Comparison of ENCODE assay signal across 13 mouse cellular contexts in the genomic region with DNA sequence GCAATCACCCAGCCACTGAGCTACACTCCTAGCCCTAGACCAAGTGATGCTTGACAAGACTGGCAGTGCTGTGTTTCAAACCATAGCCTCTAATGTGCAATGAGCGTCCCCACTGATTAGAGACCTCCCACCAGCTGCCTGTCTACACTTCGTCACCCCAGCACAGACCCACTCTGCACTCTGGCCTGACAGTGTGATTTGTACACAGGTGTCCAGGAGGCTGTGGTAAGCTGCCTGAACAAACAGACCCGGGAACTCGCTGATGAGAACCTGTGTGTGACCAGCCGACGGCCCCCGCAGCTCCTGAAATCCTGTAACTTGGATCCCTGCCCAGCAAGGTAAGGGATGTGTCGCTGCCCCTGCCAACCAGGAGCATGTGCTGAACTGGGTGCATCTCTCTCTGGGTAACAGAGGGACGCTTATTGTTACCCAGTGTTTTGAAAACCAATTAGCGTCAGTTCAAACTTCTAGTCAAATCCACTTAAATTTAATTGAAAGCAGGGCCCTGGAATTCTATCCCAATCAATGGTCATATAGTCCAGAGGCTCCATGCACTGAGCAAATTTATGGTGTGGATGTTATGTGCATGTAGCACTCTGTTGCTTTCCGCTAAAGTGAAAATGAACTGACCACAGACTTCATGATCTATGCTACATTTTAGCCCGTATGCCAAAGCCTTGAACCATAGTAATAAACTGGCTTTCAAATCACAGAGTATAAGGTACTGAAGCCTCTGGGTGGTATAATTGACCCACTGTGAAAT.
DNase-seq lines count a peak whose midpoint lies in the region; ATAC-seq lines count a peak whose summit lies in the region.
"Had no signal": no experiment of that assay in that cellular context is flagged by ENCODE, and none has a peak within 500 bp of the region (broad histone marks: within the 10 kb centered on the region; RNA-seq: fewer than 3 reads in every experiment).

No protein-coding gene starts in this region.

- no peaks in the 10 kb centered on the region for H3K27me3 ChIP-seq in forebrain, embryonic 10.5 days (ENCODE audit: poor library complexity, severe bottlenecking)
- H3K27me3 ChIP-seq in forebrain, embryonic 15.5 days = no peaks in the 10 kb centered on the region
- no peaks in the 10 kb centered on the region for H3K27me3 ChIP-seq in embryonic facial prominence, embryonic 14.5 days (replicated peaks; ENCODE audit: control insufficient read depth, insufficient read depth, low read length)
- H3K27me3 ChIP-seq: hindbrain, embryonic 15.5 days; lung, embryonic 15.5 days; neural tube, embryonic 15.5 days had no signal

- ATAC-seq in forebrain, embryonic 15.5 days (replicated peaks) = no peak; the same call in 1 of the 2 replicates
- peak; percentile 44; the same call in 1 of the 2 replicates for ATAC-seq in embryonic facial prominence, embryonic 14.5 days (ENCODE audit: low read depth)

- no peak overlapping the region for H3K4me2 ChIP-seq in forebrain, embryonic 15.5 days (replicated peaks)
- no peak overlapping the region for H3K4me2 ChIP-seq in embryonic facial prominence, embryonic 14.5 days (ENCODE audit: low read depth, low read length)
- H3K4me2 ChIP-seq: hindbrain, embryonic 15.5 days; lung, embryonic 15.5 days; neural tube, embryonic 15.5 days had no signal

- WGBS in forebrain, embryonic 10.5 days = 71% methylated on average over 12 of the region's 12 CpGs
- WGBS in forebrain, embryonic 15.5 days = 46% methylated on average over 12 of the region's 12 CpGs
- 43% methylated on average over 12 of the region's 12 CpGs for WGBS in embryonic facial prominence, embryonic 14.5 days

- H3K9ac ChIP-seq in forebrain, embryonic 15.5 days (replicated peaks) = no peak overlapping the region
- no peak overlapping the region for H3K9ac ChIP-seq in embryonic facial prominence, embryonic 14.5 days (ENCODE audit: low read depth, low read length)
- H3K9ac ChIP-seq: hindbrain, embryonic 15.5 days; lung, embryonic 15.5 days; neural tube, embryonic 15.5 days had no signal

- no peaks in the 10 kb centered on the region for H3K36me3 ChIP-seq in forebrain, embryonic 10.5 days (replicated peaks)
- H3K36me3 ChIP-seq in forebrain, embryonic 15.5 days = no peaks in the 10 kb centered on the region
- H3K36me3 ChIP-seq in embryonic facial prominence, embryonic 14.5 days (ENCODE audit: control insufficient read depth, insufficient read depth, low read length) = no peaks in the 10 kb centered on the region
- H3K36me3 ChIP-seq: G1E; hindbrain, embryonic 15.5 days; lung, embryonic 15.5 days; neural tube, embryonic 15.5 days had no signal

- DNase-seq in forebrain, embryonic 10.5 days (ENCODE audit: extremely low spot score, low spot score) = no peak
- peak; percentile 10 to 14 for DNase-seq in kidney, postnatal 4 days
- no peak for DNase-seq in kidney, postnatal 14 days
- peak; percentile 43 for DNase-seq in embryonic facial prominence, embryonic 14.5 days (ENCODE audit: low spot score)
- DNase-seq in retina, embryonic 14.5 days (ENCODE audit: low spot score) = peak; percentile 63
- DNase-seq in urinary bladder, postnatal 10 days (ENCODE audit: low spot score) = no peak
- DNase-seq: kidney, adult 8-10 months; right cerebral cortex, postnatal 25 days had no signal

- H3K4me1 ChIP-seq in forebrain, embryonic 10.5 days = peaks cover 15% of the 10 kb centered on the region
- no peaks in the 10 kb centered on the region for H3K4me1 ChIP-seq in forebrain, embryonic 15.5 days
- H3K4me1 ChIP-seq in embryonic facial prominence, embryonic 14.5 days (ENCODE audit: control insufficient read depth, insufficient read depth, low read length) = peaks cover 15% of the 10 kb centered on the region
- H3K4me1 ChIP-seq: hindbrain, embryonic 15.5 days; lung, embryonic 15.5 days; neural tube, embryonic 15.5 days had no signal

- no peaks in the 10 kb centered on the region for H3K9me3 ChIP-seq in forebrain, embryonic 10.5 days
- no peaks in the 10 kb centered on the region for H3K9me3 ChIP-seq in forebrain, embryonic 15.5 days
- no peaks in the 10 kb centered on the region for H3K9me3 ChIP-seq in embryonic facial prominence, embryonic 14.5 days (ENCODE audit: control insufficient read depth, low read length)
- H3K9me3 ChIP-seq: G1E; hindbrain, embryonic 15.5 days; lung, embryonic 15.5 days; neural tube, embryonic 15.5 days had no signal

- peak overlapping the region; percentile 52; the same call in 1 of the 2 replicates for H3K27ac ChIP-seq in forebrain, embryonic 10.5 days
- no peak overlapping the region for H3K27ac ChIP-seq in forebrain, embryonic 15.5 days (replicated peaks)
- H3K27ac ChIP-seq in embryonic facial prominence, embryonic 14.5 days (replicated peaks; ENCODE audit: low read depth, low read length) = no peak overlapping the region
- H3K27ac ChIP-seq: hindbrain, embryonic 15.5 days; lung, embryonic 15.5 days; neural tube, embryonic 15.5 days had no signal

- no peak overlapping the region for H3K4me3 ChIP-seq in forebrain, embryonic 10.5 days
- H3K4me3 ChIP-seq in forebrain, embryonic 15.5 days = no peak overlapping the region
- H3K4me3 ChIP-seq in embryonic facial prominence, embryonic 14.5 days (ENCODE audit: low read depth, low read length) = no peak overlapping the region
- H3K4me3 ChIP-seq: hindbrain, embryonic 15.5 days; lung, embryonic 15.5 days; neural tube, embryonic 15.5 days had no signal

Comparison
In these comparisons a context has a peak if more than half of its experiments do, and no peak if none do; other contexts are left out.
1. DNase-seq: peak in kidney, postnatal 4 days (2 of 2), embryonic facial prominence, embryonic 14.5 days (single experiment) and retina, embryonic 14.5 days (single experiment); none in forebrain, embryonic 10.5 days (single experiment), kidney, postnatal 14 days (single experiment) and urinary bladder, postnatal 10 days (single experiment).